Mouse (Mus musculus) liver, embryonic 14.5 days (tissue): ENCODE measurements at regions not wholly inside any gene's neighbourhood (a gene's known extent, or its start where the extent isn't known, plus 50 kb on each side); places are given as distances from the start of the nearest gene placed in this dataset.
"Not testable (repeated sequence)": the region's sequence is repeated elsewhere in the genome, so short reads cannot be mapped to it uniquely, and the experiment has no call there.

Source experiments
- ATAC-seq: fragments of 200-750 bp; cut with Nextera tagmentation; 2 replicates; pipeline ENCODE4 v1.8.0; 2017; ENCODE audit warnings: moderate number of reproducible peaks, mild to moderate bottlenecking, moderate library complexity; ENCODE audit not compliant: insufficient read depth
- DNase-seq, 3 experiments: peaks; one replicate each; pipeline ENCODE4 v3.0.0-alpha.2; 2012 to 2013; ENCODE audit warnings: low read depth in 3 of 3, low spot score in 3 of 3
- H3K27ac ChIP-seq: fragments of 300-500 bp; sonication (generic); 2 replicates; pipeline ENCODE4 v1.5.1; 2014; ENCODE audit warnings: moderate library complexity, mild to moderate bottlenecking, control low read depth, inconsistent platforms
- H3K27me3 ChIP-seq: fragments of 300-500 bp; sonication (generic); 2 replicates; pipeline ENCODE4 v1.6.1; 2014; ENCODE audit warnings: mild to moderate bottlenecking, low read length, moderate library complexity; ENCODE audit not compliant: control insufficient read depth, insufficient read depth
- H3K36me3 ChIP-seq: fragments of 300-500 bp; sonication (generic); replicated peaks from 2 replicates; pipeline ENCODE4 v1.6.1; 2014; ENCODE audit warnings: low read depth; ENCODE audit not compliant: control insufficient read depth, insufficient read depth
- H3K4me1 ChIP-seq, 2 experiments: fragments of 200-500 bp in 1 of 2; fragments of 300-500 bp in 1 of 2; sonication (generic) in 1 of 2; replicated peaks; 2 replicates each; pipeline ENCODE4 v1.6.1; 2012 to 2014; ENCODE audit warnings: antibody characterized with exemption in 1 of 2, inconsistent platforms in 1 of 2, low read length in 1 of 2; ENCODE audit not compliant: control insufficient read depth in 2 of 2, insufficient read depth in 2 of 2
- H3K4me2 ChIP-seq: fragments of 300-500 bp; sonication (generic); 2 replicates; pipeline ENCODE4 v1.6.1; 2014; ENCODE audit warnings: low read depth, mild to moderate bottlenecking, control low read depth, moderate library complexity
- H3K4me3 ChIP-seq, 2 experiments: fragments of 200-500 bp in 1 of 2; fragments of 300-500 bp in 1 of 2; sonication (generic) in 1 of 2; 2 replicates each; pipeline ENCODE4 v1.5.1; 2012 to 2014; ENCODE audit warnings: low read depth in 2 of 2, low read length in 2 of 2, mild to moderate bottlenecking in 2 of 2, control low read depth in 1 of 2, inconsistent platforms in 1 of 2, moderate library complexity in 1 of 2; ENCODE audit not compliant: insufficient read depth in 1 of 2
- H3K9ac ChIP-seq: fragments of 300-500 bp; sonication (generic); replicated peaks from 2 replicates; pipeline ENCODE4 v1.6.1; 2014; ENCODE audit warnings: mild to moderate bottlenecking, control low read depth, moderate library complexity
- H3K9me3 ChIP-seq: fragments of 300-500 bp; sonication (generic); 2 replicates; pipeline ENCODE4 v1.6.1; 2016; ENCODE audit warnings: low read length, mixed read lengths; ENCODE audit not compliant: control insufficient read depth
- CTCF ChIP-seq: IDR thresholded peaks from 2 replicates; pipeline ENCODE4 v1.5.1; 2016; ENCODE audit warnings: antibody characterized with exemption, low read depth, control low read depth
- whole genome bisulfite sequencing: fragments of 180-500 bp; shearing (Covaris S2); extraction: QIAGEN DNeasy Blood & Tissue Kit; methylation state at CpG from one replicate; pipeline ENCODE4 v1.1.7; 2014; ENCODE audit not compliant: insufficient replicate concordance; 5-methylcytosine and 5-hydroxymethylcytosine counted together

DNA sequence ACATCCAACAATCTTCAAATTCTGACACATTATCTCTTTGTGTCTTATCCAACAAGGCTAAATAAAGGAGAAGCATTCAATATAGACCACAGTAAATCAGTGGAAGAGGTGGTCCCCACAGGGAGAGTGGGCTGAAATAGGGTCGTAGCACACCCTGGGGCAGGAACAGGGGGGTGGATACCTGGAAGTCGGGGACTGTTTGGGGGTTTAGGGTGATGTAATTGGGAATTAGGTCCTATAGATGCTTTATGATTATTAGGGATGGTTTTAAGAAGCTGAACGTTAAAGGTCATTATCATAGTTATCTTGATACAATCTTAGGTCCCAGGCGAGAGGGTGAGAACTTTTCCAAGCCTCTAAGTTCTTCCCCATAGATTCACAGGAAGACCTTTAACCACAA is 67.9 kb upstream of the Zfp709 start:
- not testable (repeated sequence) for H3K36me3 ChIP-seq, H3K27ac ChIP-seq, ATAC-seq, H3K4me1 ChIP-seq, H3K4me3 ChIP-seq, H3K9ac ChIP-seq, H3K4me2 ChIP-seq, H3K9me3 ChIP-seq, H3K27me3 ChIP-seq, DNase-seq
- 49% methylated on average over 4 of the region's 4 CpGs for WGBS

DNA sequence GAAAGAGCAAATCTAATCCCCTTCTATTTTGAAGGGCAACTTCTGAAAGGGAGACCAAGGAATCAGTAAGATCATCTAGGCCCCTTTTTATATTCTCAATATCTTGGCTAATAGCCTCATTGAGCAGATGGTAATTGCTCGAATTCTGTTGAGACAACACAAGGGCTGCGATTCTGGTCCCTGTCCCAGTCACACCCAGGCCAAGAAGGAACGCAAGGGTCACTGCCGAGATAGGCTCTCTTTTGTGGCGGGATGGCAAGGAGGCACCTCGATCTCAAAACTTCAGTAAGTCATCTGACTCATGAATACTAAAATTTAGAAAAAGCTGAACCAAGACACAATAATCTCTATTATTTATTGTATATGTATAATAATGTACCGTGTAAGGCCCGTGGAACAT is 68.6 kb upstream of the Zfp709 start:
- WGBS, result 69% methylated on average over 8 of the region's 8 CpGs
- H3K9me3 ChIP-seq, H3K27ac ChIP-seq, DNase-seq, H3K4me1 ChIP-seq, H3K27me3 ChIP-seq, H3K9ac ChIP-seq, H3K4me2 ChIP-seq, H3K36me3 ChIP-seq, ATAC-seq, H3K4me3 ChIP-seq: not testable (repeated sequence)

DNA sequence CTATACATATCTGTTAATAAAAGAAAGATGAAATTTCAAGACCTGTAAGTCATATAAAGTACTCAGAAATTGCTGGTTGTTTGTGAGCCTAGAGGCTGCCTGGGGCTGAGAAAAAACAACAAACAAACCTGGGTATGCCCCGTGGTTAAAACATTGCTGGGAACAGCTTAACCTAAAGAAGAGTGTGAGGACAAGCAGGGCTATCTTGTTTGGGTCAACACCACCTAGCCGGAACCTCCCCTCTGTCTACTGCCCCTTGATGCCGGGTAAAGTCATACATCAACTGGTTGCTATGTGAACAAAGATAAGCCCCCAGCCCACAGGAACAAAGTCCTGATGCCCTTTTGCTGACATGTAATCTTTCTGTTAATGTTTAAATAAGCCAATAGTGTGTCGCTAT is 74.0 kb upstream of the Zfp709 start:
- H3K36me3 ChIP-seq, H3K9ac ChIP-seq, ATAC-seq, H3K4me1 ChIP-seq, H3K9me3 ChIP-seq, H3K4me2 ChIP-seq, H3K4me3 ChIP-seq, H3K27me3 ChIP-seq, DNase-seq, H3K27ac ChIP-seq: not testable (repeated sequence)
- WGBS, result 58% methylated on average over 3 of the region's 4 CpGs

DNA sequence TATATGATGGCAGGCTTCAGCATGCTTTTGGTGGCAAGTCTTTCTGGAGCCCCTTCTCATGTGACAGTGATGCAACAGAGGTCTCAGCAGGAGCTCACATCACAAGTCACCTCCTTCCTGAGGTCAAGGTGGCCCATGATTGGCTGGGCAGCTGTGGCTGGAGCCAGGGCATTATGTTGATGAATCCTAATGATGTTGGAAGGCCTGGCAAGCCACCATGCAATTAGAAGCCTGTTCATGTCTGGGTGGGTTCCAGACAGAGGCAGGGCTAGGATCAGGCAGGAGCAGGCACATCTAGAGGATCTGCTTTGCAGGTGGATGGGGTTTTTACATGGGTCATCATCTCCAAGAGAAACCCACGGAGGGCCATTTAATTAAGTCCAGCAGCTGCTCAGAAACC is 77.2 kb upstream of the Zfp709 start:
- H3K36me3 ChIP-seq, H3K4me3 ChIP-seq, DNase-seq, H3K9ac ChIP-seq, H3K27me3 ChIP-seq, H3K4me1 ChIP-seq, H3K27ac ChIP-seq, H3K9me3 ChIP-seq, H3K4me2 ChIP-seq, ATAC-seq: not testable (repeated sequence)
- 53% methylated on average over 1 of the region's 1 CpGs for WGBS

DNA sequence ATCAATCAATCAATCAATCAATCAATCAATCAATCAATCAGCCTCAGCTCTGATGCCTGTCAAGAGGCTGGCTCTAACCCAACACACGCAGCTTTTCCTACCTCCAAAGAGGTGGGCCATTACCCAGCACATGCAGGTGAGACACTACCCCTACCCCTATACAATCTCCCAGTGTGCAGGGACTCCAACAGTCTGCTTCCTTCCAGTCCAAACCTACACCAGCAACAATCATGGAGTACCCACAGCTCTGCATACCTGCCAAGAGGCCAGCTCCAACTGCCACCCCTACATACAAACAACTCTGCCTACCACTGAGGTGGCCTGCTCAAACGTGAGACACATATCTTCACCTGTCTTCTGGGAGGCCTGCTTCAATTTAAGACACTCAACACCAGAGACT is 76.7 kb upstream of the Fcho1 start:
- ATAC-seq, result 0 out of 2 replicates have a peak, but pooled peaks have one; percentile 13

DNA sequence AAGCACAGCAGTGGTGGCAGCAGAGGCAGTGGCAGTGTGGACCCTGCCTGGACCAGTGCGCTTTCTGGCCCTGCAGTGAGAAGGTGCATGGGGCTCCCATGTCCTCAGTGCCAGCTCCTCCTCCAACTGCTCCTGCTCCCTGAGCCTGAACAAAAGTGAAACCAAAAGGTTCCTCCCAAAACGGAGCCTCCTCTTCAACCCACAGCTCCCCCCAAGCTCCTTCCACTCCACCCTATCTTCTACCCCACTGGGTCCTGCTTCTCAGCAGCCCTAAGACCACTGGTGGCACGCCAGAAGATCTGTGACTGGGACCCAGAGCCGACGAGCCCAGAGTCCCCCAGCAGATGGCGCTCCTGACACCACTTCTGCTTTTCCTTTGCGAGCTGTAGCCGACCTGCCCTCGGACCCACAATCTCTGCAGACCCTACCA is 63.5 kb upstream of the Fcho1 start:
- peak; percentile 22; the same call in 1 of the 2 replicates for TF ChIP-seq CTCF
- H3K27ac ChIP-seq, H3K9me3 ChIP-seq, H3K4me2 ChIP-seq, H3K36me3 ChIP-seq, DNase-seq, H3K9ac ChIP-seq, H3K27me3 ChIP-seq, H3K4me1 ChIP-seq, ATAC-seq: not testable (repeated sequence)
- peak overlapping the region in 1 of 2 experiments; percentile 24; a peak in 1 of 4 replicates for H3K4me3 ChIP-seq
- WGBS, result 0% methylated on average over 2 of the region's 9 CpGs

More for the DNA sequence above, 76.7 kb upstream of the Fcho1 start:
- WGBS, result 35% methylated on average over 2 of the region's 2 CpGs
- not testable (repeated sequence) for H3K27ac ChIP-seq, H3K9me3 ChIP-seq, H3K27me3 ChIP-seq, H3K9ac ChIP-seq, H3K4me3 ChIP-seq, H3K4me1 ChIP-seq, H3K36me3 ChIP-seq, DNase-seq, H3K4me2 ChIP-seq

- not testable (repeated sequence) for H3K9me3 ChIP-seq, DNase-seq, H3K4me3 ChIP-seq, H3K27ac ChIP-seq, H3K36me3 ChIP-seq, H3K4me1 ChIP-seq, ATAC-seq, H3K27me3 ChIP-seq, H3K4me2 ChIP-seq, H3K9ac ChIP-seq
- 78% methylated on average over 8 of the region's 10 CpGs for WGBS
Observed at GRCm38 (mm10) chr8:71780624-71781023, 55.1 kb upstream of the Fcho1 start.

DNA sequence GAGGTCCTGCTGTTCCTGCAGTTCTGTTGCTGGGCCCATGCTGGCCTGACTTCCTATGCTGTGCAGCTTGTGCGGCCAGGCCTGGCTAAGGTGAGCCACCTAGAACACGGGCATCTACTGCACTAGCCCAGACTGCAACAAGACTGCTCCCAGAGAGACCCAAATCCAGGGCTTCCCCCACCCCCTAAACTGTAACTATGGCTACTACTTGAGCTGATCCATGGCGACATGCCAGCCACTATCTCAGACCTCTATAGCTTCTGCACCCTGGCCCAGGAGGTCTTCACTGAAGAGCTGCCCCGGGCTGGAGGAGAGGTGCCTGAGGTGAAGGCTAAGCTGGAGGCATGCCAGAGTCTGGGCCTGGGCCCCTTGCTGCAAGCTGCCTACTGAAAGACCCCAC is 54.3 kb upstream of the Fcho1 start:
- not testable (repeated sequence) for H3K4me3 ChIP-seq, DNase-seq, H3K4me2 ChIP-seq, H3K36me3 ChIP-seq, H3K27me3 ChIP-seq, ATAC-seq, H3K27ac ChIP-seq, H3K4me1 ChIP-seq, H3K9me3 ChIP-seq, H3K9ac ChIP-seq
- 56% methylated on average over 2 of the region's 4 CpGs for WGBS
